Mouse (Mus musculus) CH12.LX (cell line): ENCODE measurements around the gene Chit1. TPM values are rescaled to one million over a fixed set of nuclear protein-coding genes. Genes with fewer than 3 reads are reported as not detected.

Experiments used
- DNase-seq: peaks from one replicate; pipeline ENCODE4 v3.0.0-alpha.2; 2013; ENCODE audit errors: extremely low read depth
- H3K27ac ChIP-seq: 2 replicates; pipeline ENCODE4 v1.5.1; 2012; ENCODE audit warnings: low read depth, mild to moderate bottlenecking, control low read depth, moderate library complexity; ENCODE audit not compliant: insufficient read depth
- H3K27me3 ChIP-seq: replicated peaks from 2 replicates; pipeline ENCODE3; 2012; ENCODE audit warnings: inconsistent platforms
- H3K36me3 ChIP-seq, 2 experiments: replicated peaks in 1 of 2; 2 replicates each; pipeline versions ENCODE3 to v1.6.1; 2012; ENCODE audit warnings: inconsistent platforms in 1 of 2, low read length in 1 of 2, mild to moderate bottlenecking in 1 of 2, mixed read lengths in 1 of 2, moderate library complexity in 1 of 2; ENCODE audit not compliant: control insufficient read depth in 1 of 2, insufficient read depth in 1 of 2
- H3K4me1 ChIP-seq, 2 experiments: 2 replicates each; pipeline ENCODE4 v1.6.1; 2012; ENCODE audit warnings: inconsistent platforms in 1 of 2, moderate library complexity in 1 of 2; ENCODE audit not compliant: insufficient read depth in 2 of 2, control insufficient read depth in 1 of 2
- H3K4me2 ChIP-seq: 2 replicates; pipeline ENCODE4 v1.6.1; 2012; ENCODE audit warnings: low read depth, mild to moderate bottlenecking, control low read depth; ENCODE audit not compliant: poor library complexity, insufficient read depth, severe bottlenecking
- H3K4me3 ChIP-seq, 3 experiments: fragments of 150-350 bp in 1 of 3; sonication (generic) in 1 of 3; replicated peaks in 1 of 3; 2 replicates each; pipeline versions ENCODE3 to v1.5.1; 2011 to 2012; ENCODE audit warnings: low read depth in 2 of 3, low read length in 2 of 3, mild to moderate bottlenecking in 2 of 3, moderate library complexity in 2 of 3, control low read depth in 1 of 3, improper control_type of control experiment in 1 of 3, inconsistent platforms in 1 of 3, mixed read lengths in 1 of 3; ENCODE audit not compliant: poor library complexity in 1 of 3
- H3K79me2 ChIP-seq: replicated peaks from 2 replicates; pipeline ENCODE4 v1.6.1; 2012; ENCODE audit warnings: mild to moderate bottlenecking, moderate library complexity; ENCODE audit not compliant: control insufficient read depth, poor library complexity, insufficient read depth, severe bottlenecking; ENCODE audit errors: extremely low read depth
- H3K9ac ChIP-seq: 2 replicates; pipeline ENCODE4 v1.6.1; 2012; ENCODE audit warnings: low read depth, mild to moderate bottlenecking, control low read depth, moderate library complexity; ENCODE audit not compliant: insufficient read depth
- H3K9me3 ChIP-seq: replicated peaks from 2 replicates; pipeline ENCODE3; 2012; ENCODE audit warnings: low read length, inconsistent platforms, mixed read lengths
- BHLHE40 ChIP-seq: IDR thresholded peaks from 2 replicates; pipeline ENCODE4 v1.6.1; 2011; ENCODE audit warnings: mild to moderate bottlenecking, low read depth, low read length, improper control_type of control experiment
- CHD2 ChIP-seq: IDR thresholded peaks from 2 replicates; pipeline ENCODE4 v1.6.1; 2011; ENCODE audit warnings: low read length, improper control_type of control experiment
- ETS1 ChIP-seq: conservative IDR thresholded peaks from 2 replicates; pipeline ENCODE4 v1.6.1; 2012; ENCODE audit warnings: low read depth, mild to moderate bottlenecking, inconsistent platforms, low read length, improper control_type of control experiment, moderate library complexity
- IRF4 ChIP-seq: IDR thresholded peaks from 2 replicates; pipeline ENCODE4 v1.6.1; 2014; ENCODE audit warnings: low read depth, mild to moderate bottlenecking, inconsistent platforms, low read length, improper control_type of control experiment
- JUND ChIP-seq: conservative IDR thresholded peaks from 2 replicates; pipeline ENCODE4 v1.6.1; 2011; ENCODE audit warnings: low read depth, low read length, improper control_type of control experiment
- MEF2A ChIP-seq: IDR thresholded peaks from 2 replicates; pipeline ENCODE4 v1.6.1; 2014; ENCODE audit warnings: low read depth, mild to moderate bottlenecking, inconsistent platforms, low read length, improper control_type of control experiment, borderline replicate concordance
- MXI1 ChIP-seq: IDR thresholded peaks from 2 replicates; pipeline ENCODE4 v1.6.1; 2011; ENCODE audit warnings: mild to moderate bottlenecking, low read depth, low read length, improper control_type of control experiment
- POLR2A ChIP-seq: IDR thresholded peaks from 2 replicates; pipeline ENCODE4 v1.6.1; 2011; ENCODE audit warnings: low read depth, mild to moderate bottlenecking, improper control_type of control experiment, low read length
- TCF12 ChIP-seq: IDR thresholded peaks from 2 replicates; pipeline ENCODE4 v1.6.1; 2014; ENCODE audit warnings: low read depth, mild to moderate bottlenecking, inconsistent platforms, low read length, improper control_type of control experiment
- USF1 ChIP-seq: IDR thresholded peaks from 2 replicates; pipeline ENCODE4 v1.6.1; 2014; ENCODE audit warnings: low read depth, mild to moderate bottlenecking, inconsistent platforms, low read length, improper control_type of control experiment
- ZNF384 ChIP-seq: IDR thresholded peaks from 2 replicates; pipeline ENCODE4 v1.6.1; 2012; ENCODE audit warnings: low read depth, low read length, improper control_type of control experiment, inconsistent platforms
- dilution Hi-C: fragments of 300-500 bp; cut with MboI; formaldehyde crosslinking; loops from 2 replicates; pipeline ENCODE4 v1.14.3; 2020; ENCODE audit warnings: low sequenced_read_pairs; ENCODE audit not compliant: extremely low pct_unique_long_range_greater_than_20kb, extremely low pct_ligation_motif_present
- in situ Hi-C: fragments of 300-500 bp; cut with MboI; formaldehyde crosslinking; loops from 3 replicates; pipeline ENCODE4 v1.14.3; 2019; ENCODE audit warnings: low sequenced_read_pairs, low pct_ligation_motif_present, low pct_unique_long_range_greater_than_20kb, mixed read lengths
- polyA plus RNA-seq: library from polyadenylated mRNA; unstranded; fragments of >175 nt; gene quantifications from 2 replicates; pipeline ENCODE4 v1.2.1, GENCODE M21; 2012; ENCODE audit warnings: low read depth; ENCODE audit not compliant: insufficient read length
- total RNA-seq, 2 experiments: library from RNA; depleted of rRNA; stranded (reverse); fragments of 300-350 nt in 1 of 2; fragments of >200 nt in 1 of 2; gene quantifications; 2 replicates each; pipeline ENCODE4 v1.2.3; 2012 to 2014

Gene Chit1
- total and polyA plus RNA-seq, 3 experiments, result 0.25 to 0.47 (median 0.36) TPM

DNA sequence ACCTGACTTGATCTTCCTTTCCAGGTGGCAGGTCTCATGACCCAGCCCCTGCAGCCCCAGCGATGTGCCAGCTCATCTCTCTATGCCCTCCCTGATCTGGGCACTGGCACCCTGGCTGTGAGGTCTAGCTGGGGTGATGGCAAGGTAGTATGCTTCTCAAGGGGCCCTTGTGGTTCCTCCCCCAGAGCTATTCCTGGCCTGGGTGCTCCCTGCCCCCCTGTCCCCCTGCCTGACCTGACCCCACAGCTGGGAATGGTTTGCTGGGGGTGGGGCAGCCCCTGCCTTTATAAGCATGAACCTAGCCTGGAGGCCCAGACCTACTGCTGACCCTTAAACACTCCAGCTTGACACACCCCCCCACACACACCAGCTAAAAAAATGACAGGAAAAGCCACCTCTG, 82.1 kb downstream of the Chit1 start, which contains the start of gene Mybph:
Gene Mybph, plus strand, starts transcription at position 323 of the 400 bp plus-strand sequence.
- no peaks in the 10 kb centered on the region for H3K27me3 ChIP-seq
- no peak for TF ChIP-seq JUND
- no peak for TF ChIP-seq TCF12
- TF ChIP-seq USF1, result no peak
- H3K36me3 ChIP-seq, result no peaks in the 10 kb centered on the region
- H3K4me1 ChIP-seq, result peaks cover 40 to 92% of the 10 kb centered on the region in 2 experiments
- in situ Hi-C loops, result loop anchor here (5.0 to 10.0 kb wide), 2 partner anchors 41 to 102 kb away; no protein-coding TSS in a partner anchor
- H3K27ac ChIP-seq, result peak within 1 kb of the TSS; percentile 26; the same call in 1 of the 2 replicates
- no peak for DNase-seq
- no peaks in the 10 kb centered on the region for H3K9me3 ChIP-seq
- H3K4me3 ChIP-seq, result peak within 1 kb of the TSS in 1 of 3 experiments; percentile 18
- H3K9ac ChIP-seq, result no peak within 1 kb of the TSS
- H3K79me2 ChIP-seq, result no peaks in the 10 kb centered on the region
- H3K4me2 ChIP-seq, result peak within 1 kb of the TSS; percentile 73
- dilution Hi-C loops, result no loop called here

DNA sequence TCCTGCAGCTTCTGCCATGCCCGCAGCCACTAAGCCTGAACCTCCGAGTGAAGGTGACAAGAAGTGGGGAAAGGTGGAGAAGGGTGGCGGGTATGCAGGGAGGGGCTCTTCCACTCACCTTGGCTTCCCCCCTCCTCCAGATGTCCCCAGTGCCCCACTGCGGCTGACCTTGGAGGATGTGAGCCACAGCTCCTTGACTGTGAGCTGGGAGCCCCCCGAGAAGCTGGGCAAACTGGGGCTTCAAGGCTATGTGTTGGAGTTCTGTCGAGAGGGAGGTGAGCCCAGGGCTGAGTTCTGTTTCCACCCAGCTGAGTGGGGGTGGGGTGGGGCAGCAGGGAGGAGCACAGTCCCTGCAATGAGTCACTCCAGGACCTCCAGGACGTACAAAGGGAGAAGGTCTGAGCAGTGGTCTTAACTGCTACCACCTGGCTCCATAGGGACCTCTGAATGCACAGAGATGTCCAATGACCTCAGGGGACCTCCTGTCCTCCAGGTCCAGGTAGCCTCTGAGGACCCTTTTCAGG, 82.7 kb downstream of the Chit1 start:
- TF ChIP-seq CHD2, result 0 out of 2 replicates have a peak, but pooled peaks have one; percentile 15
- no peak for TF ChIP-seq ETS1
- TF ChIP-seq, all 38 proteins: peak for 1
- no peaks in the 10 kb centered on the region for H3K79me2 ChIP-seq
- peaks cover 37 to 92% of the 10 kb centered on the region in 2 experiments for H3K4me1 ChIP-seq
- peak overlapping the region in 1 of 3 experiments; percentile 18 for H3K4me3 ChIP-seq
- peak; percentile 39 for DNase-seq
- in situ Hi-C loops (loop anchor here (5.0 to 10.0 kb wide), 2 partner anchors 41 to 101 kb away; no protein-coding TSS in a partner anchor), dilution Hi-C loops (no loop called here)
- no peaks in the 10 kb centered on the region for H3K27me3 ChIP-seq
- H3K4me2 ChIP-seq, result peak overlapping the region; percentile 73
- H3K36me3 ChIP-seq, result no peaks in the 10 kb centered on the region
- H3K9me3 ChIP-seq, result no peaks in the 10 kb centered on the region
- H3K9ac ChIP-seq, result no peak overlapping the region
- H3K27ac ChIP-seq, result peak overlapping the region; percentile 26; the same call in 1 of the 2 replicates

DNA sequence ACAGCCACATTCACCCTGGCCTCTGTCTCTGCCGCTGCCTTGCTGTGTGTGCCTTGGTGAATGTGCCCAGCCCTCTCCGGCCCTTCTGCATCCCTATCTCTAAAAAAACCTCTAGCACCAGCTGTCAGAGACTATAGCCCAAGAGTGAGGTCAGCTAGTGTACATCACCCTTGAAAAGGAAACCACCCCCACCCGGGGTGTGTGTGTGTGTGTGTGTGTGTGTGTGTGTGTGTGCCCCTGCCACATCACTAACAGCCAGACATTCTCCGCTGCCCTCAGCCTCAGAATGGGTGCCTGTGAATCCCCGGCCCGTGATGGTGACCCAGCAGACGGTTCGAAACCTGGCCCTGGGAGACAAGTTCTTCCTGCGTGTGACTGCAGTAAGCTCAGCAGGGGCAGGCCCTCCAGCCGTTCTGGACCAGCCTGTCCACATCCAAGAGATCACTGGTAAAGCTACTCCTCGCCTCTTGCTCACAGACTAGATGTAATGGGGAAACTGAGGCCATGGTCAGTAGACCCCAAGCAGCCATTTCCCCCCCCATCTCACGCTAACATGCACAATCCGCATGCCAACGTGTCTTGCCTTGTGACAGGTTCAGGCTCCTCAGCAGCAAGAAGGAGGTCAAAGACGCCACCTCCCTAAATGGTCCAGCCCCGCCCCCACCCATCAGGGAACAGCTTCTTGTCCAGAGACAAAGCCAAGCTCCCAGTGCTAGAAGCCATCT, 83.4 kb downstream of the Chit1 start:
- dilution Hi-C loops, result no loop called here
- Histone ChIP-seq H3K4me2 (peak overlapping the region; percentile 73), H3K4me3 (peak overlapping the region; percentile 18 to 21 (median 20))

More for the DNA sequence above, 83.4 kb downstream of the Chit1 start:
- Histone ChIP-seq H3K9me3 (no peaks in the 10 kb centered on the region), H3K9ac (peak overlapping the region; percentile 21; the same call in 1 of the 2 replicates), H3K27ac (peak overlapping the region; percentile 89), H3K79me2 (no peaks in the 10 kb centered on the region), H3K27me3 (no peaks in the 10 kb centered on the region), H3K36me3 (no peaks in the 10 kb centered on the region), H3K4me1 (peaks cover 32 to 93% of the 10 kb centered on the region in 2 experiments)
- in situ Hi-C loops, result loop anchor here (5.0 to 10.0 kb wide), 3 partner anchors 38 to 100 kb away; no protein-coding TSS in a partner anchor
- peak; percentile 43; the same call in 1 of the 2 replicates for TF ChIP-seq ZNF384
- TF ChIP-seq MEF2A, result peak; percentile 21; the same call in 1 of the 2 replicates
- TF ChIP-seq BHLHE40, result peak; percentile 76
- 0 out of 2 replicates have a peak, but pooled peaks have one; percentile 26 for TF ChIP-seq IRF4
- TF ChIP-seq CHD2, result no peak
- no peak for TF ChIP-seq USF1
- peak; percentile 17; the same call in 1 of the 2 replicates for TF ChIP-seq POLR2A
- peak; percentile 78 for TF ChIP-seq ETS1
- TF ChIP-seq TCF12, result peak; percentile 17; the same call in 1 of the 2 replicates
- peak; percentile 31; the same call in 1 of the 2 replicates for TF ChIP-seq MXI1
- peak; percentile 50 for DNase-seq
